Mouse (Mus musculus) embryo, embryonic 11.5 days (tissue): ENCODE measurements at regions not wholly inside any gene's neighbourhood (a gene's known extent, or its start where the extent isn't known, plus 50 kb on each side); places are given as distances from the start of the nearest gene placed in this dataset.

Experiments
- DNase-seq: peaks from one replicate; pipeline ENCODE4 v3.0.0-alpha.2; 2012; ENCODE audit warnings: low read depth, low spot score

DNA sequence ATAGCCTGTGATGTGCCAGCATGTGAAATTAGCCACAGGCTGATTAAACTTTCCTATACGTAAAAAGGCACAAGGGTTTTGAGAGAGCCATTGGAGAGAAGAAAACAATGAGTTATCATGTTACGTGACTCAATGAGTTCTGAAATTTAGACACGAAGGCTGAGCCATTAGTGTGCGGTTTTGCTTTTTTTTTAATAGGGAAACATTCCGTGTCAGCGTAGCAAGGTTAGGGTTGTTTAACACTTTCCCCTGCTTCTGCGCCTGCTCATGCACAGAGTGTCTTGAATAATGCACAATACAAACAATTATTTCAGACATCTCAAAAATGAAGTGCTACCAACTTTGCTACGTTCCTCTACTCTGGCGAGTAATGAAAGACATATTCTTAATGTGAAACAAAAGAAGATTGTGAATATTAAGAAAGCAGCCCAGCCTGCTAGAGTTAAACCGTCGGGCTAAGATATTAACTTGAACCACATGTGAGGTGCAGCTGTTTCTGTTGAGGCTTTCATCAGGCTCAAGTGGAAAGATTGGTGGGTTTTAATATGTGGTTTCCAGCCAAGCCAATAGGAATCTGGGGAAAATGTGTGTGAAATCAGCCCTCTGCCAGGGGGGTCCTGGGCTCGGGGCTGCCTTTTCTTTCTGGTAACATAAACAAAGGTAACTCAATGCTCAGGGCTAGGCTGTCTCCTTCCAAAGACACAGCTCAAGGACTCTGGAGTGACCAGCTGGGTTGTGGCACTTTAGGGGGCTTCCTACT, 287.2 kb downstream of the Slc4a3 start:
- peak; percentile 38 for DNase-seq

GRCm38 (mm10) chr1:75834361-75834760, 288.3 kb downstream of the Slc4a3 start:
- no peak for DNase-seq

DNA sequence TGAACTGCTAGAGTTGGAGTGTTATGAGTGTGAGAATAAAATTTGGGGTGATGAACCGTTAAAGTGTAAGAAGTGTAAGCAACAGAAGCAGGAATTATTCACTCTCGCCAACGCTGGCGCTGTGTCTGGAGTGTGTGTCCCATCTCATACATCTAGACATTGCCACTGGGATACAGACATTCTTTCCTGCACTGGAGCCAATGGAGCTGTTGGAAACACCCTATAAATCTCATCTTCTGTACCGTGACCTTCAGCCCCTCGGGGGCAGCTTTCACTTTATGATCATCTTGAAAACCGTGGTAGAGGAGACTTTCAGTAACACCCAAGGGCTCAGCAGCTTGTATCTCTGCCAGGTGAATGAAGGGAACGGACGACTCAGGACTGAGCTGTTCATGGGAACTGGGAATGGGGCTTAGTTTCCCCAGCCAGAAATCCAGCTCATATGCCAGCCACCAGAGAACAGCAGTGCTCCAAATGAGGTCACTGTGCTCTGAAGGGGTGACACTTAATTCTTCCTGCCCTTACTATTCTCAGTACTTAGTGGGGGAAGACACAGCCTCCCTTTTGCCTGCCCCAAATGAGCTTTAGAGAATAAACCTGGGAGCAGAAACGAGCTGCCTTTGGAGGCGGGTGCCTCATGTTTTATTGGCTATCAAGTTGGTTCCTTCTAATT, 293.6 kb downstream of the Slc4a3 start:
- DNase-seq: no peak

DNA sequence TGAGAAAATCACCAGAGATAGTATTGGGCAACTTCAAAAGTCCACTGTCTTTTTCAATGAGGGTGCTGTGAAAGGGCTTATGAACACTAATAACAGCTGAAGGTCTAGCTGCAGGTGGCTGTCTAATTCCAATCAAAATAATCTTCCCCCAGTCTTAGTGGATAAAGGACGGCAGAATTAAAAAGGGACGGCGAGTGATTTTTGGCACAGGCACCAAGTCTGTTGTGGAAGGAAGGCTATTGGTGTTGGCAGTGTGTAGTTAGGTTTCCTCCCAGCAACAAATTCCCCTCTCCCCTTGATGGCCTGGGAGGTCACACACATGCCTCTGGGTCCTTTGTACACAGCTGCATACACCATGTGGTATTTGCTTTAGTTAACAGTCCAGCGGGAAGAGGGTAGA, 296.3 kb downstream of the Slc4a3 start:
- DNase-seq: no peak

- no peak for DNase-seq
Measured at GRCm38 (mm10) chr1:75843326-75843725, 297.3 kb downstream of the Slc4a3 start.

- DNase-seq: no peak
Measured at GRCm38 (mm10) chr1:75844123-75844522, 298.1 kb downstream of the Slc4a3 start.

DNA sequence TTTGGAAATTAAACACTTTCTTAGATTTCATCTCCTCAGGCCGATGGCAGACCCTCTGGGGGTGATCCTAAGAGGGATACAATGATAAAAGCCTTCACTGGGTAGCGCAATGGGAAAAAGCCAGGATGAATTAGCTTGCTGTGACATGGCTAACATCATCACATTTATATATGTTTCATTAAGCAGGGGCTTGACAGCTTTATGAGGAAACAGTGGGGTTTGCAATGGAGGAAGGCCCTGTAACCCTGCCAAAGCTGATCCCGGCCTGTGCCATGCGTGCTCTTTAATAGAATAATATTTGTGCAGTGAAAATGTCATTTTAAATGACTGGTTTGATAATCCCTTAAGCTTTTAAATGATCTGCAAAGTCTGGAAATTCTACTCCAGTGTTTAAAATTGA, 298.5 kb downstream of the Slc4a3 start:
- DNase-seq: no peak

DNA sequence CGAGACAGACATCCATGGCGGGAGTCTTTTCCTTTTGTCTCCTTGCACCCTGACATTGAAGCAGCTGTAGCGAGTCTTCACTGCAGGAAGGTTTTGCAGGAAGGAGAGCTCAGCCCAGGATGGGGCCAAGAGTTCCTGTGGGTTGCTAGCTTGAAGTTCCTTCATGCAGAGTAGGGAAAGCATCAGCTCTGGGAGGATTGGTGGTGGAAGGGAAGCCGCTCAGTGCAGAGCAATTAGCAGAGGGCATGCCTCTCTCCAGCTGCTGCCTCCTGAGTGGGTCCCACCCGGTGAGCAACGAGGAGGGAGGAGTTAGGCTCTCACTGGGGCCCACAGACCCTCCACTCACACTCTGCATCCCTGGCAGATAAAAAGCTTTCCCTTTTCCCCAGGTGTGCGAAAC, 298.9 kb downstream of the Slc4a3 start:
- DNase-seq: no peak

DNA sequence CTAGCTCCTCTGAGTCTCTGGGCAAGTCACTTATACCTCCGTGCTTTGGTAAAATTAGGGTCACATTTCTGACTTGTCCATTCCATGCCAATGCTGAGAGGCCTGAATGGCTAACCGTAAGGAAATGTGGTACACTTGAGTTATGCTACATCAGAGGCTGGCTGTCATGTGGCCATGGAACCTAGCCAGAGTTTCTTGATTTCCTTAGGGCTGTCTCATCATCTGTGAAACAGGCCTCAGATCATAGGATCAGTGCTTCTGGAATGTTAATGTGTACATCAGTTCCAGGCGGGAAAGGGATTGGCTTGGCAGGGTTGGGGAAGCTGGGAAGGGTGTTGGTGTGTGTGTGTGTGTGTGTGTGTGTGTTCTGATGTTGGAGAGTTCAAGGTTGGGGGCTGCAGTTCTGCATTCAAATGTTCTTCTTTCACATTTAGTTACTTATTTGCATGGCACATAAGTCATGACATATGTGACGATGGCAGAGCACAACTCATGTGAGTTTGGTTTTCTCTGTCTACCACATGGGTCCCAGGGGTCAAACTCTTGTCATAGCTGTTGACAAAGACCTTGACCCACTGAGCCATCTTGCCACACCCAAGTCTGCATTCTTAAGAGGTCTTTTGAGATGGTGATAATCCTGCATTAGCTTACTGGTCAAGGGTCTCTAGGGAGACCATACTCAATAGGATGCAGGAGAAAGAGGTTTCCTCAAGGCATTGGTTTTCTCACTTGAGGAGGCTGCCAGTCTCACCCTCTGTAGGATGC, 299.9 kb downstream of the Slc4a3 start:
- no peak for DNase-seq

DNA sequence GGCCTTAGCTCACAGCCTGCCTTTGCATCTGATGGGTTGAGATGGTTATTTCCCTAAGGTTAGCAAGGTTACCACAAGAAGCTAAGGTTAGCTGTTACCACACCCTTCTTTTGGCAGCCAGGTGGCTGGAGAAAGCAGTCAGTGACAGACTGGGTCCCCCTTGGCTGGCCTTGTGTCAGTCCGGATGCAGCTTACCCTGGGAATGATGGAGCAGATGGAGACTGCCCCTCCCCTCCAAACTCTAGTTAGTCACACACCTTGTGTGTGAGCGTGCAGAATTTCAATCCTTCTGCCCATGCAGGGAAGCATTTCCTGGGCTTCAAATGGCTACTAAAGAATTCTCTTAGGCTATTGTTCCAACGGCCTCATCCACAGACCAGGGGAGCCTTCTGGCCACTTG, 301.6 kb downstream of the Slc4a3 start:
- DNase-seq: no peak

DNA sequence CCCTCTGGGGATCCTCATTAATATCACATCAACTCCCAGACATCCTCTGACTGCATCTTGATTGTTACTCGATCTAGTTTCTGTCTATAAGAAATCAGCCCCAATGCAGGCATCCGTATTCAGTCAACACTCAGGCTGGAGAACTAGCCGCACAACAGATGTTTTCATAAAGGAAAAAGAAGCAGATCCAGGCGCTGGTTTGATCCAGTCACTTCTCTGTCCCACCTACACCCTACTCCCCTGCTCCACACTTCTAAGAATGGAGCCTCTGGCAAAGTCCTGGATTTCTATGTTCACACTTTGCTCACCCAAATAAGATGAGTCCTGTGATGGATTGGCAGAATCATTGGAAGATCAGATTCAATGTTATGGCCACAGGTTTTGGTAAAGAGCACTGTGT, 302.4 kb downstream of the Slc4a3 start:
- no peak for DNase-seq

GRCm38 (mm10) chr1:75850131-75850530, 304.1 kb downstream of the Slc4a3 start:
- DNase-seq: no peak

DNA sequence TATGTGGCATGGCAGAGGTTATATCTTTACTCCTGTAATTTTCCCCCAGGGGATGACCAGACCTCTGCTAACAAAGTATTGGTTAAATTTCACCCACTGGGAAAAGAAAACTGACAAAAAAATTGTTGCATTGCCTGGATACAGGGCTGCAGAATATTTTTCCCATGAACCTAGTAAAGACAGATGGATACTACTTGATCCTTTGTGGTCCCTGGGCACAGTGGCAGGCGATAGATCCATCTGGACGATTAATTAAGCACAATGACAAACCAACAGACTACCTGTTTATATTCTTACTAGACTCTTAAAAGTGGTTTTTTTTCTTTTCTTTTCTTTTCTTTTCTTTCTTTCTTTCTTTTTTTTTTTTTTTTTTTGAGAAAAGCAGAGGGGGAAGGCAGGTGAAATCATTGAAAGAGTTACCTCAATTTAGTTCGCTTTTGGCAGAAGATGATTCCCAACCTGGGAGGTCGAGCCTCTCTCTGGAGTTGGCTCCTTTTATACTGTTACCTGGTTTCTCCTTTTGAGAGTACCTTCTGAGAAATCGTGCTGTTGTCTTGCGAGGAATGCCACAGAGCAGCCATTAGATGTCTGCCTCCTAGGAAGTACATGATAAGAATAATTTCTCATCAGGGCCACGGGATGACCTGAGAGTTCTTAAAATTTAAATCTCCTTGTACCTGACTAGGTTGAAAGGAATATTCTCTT, 312.6 kb downstream of the Slc4a3 start:
- no peak for DNase-seq

- no peak for DNase-seq
Measured at GRCm38 (mm10) chr1:75862757-75863156, 316.7 kb downstream of the Slc4a3 start.

GRCm38 (mm10) chr1:75866556-75866955, 320.5 kb downstream of the Slc4a3 start:
- no peak for DNase-seq

GRCm38 (mm10) chr1:75869414-75869813, 323.3 kb downstream of the Slc4a3 start:
- DNase-seq: no peak

- no peak for DNase-seq
Measured at GRCm38 (mm10) chr1:75869846-75870245, 323.8 kb downstream of the Slc4a3 start.

- DNase-seq: no peak
Measured at GRCm38 (mm10) chr1:75873911-75874310, 327.8 kb downstream of the Slc4a3 start.

DNA sequence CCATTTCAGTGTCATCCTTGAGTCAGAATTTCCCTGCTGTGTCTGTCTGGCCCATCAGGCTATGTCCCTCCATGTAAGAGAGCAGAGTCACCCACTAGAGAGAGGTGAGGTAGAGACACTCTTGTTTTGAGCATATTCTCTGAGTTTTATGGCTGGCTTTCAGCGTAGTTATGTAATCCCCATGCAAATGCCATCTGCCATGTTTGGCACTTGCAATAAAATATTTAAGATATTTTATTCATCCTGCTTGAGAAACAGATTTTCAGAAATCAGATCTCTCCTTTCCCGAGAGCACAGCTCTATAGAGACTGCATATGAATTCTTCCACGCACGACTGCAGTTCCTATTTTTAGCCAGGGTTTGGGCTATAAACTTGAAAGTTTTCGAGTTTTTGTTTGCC, 331.1 kb downstream of the Slc4a3 start:
- no peak for DNase-seq

GRCm38 (mm10) chr1:75885632-75886031, 339.6 kb downstream of the Slc4a3 start:
- no peak for DNase-seq

DNA sequence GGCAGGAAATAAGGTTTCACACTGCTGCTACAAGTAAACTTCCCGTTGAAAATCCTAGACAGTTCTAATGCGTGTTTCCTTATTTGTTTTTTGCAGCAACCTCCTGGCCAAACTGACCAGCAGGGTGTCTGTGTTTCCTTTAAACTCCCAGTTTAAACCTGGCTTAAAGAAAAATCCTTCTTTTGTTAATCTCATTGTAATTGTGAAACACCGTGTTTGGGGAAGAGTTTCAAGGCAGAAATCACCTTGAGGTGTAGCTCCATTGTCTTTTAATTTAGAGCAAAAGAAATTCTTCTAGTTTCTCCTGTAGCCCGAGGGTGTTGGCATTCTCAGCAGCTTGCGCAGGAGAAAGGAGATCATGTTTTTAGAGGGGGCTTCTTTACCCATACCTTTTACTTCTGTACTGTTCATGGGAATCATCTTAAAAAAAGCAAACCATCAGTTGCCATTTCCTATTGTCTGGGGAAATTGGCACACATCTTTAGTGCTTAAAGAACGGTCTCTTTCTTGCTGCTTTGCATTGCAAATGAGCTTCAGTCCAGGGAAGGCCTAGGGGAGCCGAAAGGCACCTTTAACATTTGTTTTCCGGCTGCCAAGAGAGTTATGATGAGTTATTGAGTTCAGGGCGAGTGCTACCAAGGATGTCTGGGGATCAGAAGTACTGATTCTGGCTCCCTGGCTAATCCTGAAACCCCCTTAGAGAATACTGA, 342.6 kb downstream of the Slc4a3 start:
- no peak for DNase-seq
